Mouse (Mus musculus) mouse embryonic stem cell (cell line): ENCODE results near the gene Vps51.
"Not testable (repeated sequence)": the region's sequence is repeated elsewhere in the genome, so short reads cannot be mapped to it uniquely, and the experiment has no call there.

Source experiments
- in situ Hi-C, 2 experiments: fragments of 300-500 bp; cut with MboI; formaldehyde crosslinking; loops; 1 replicate in 1 of 2; 3 replicates in 1 of 2; pipeline ENCODE4 v1.14.3; 2019 to 2020; ENCODE audit warnings: low sequenced_read_pairs in 2 of 2, low pct_unique_long_range_greater_than_20kb in 1 of 2, mixed read lengths in 1 of 2; ENCODE audit not compliant: unreplicated experiment in 1 of 2

The Vps51 gene

DNA sequence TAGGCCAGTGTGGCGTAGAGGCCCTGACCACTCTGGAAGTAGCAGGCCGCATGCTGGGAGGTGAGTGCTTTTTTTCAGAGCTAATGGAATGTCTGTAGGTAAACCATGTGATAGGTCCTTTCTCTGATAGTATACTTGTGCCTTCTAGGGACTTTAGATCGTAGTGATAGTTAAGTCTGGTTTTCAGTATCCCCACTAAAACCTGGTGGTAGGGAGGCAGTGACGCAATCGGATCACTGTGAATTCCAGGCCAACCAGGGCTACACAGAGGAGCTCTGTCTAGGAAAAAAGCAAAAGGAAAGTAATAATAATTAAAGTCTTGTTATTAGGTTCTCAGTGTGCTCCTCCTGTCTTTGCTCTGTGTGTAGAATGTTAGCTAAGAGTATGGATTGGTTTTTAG lies 18.5 kb downstream of the Vps51 start:
- in situ Hi-C loops: no loop called here

DNA sequence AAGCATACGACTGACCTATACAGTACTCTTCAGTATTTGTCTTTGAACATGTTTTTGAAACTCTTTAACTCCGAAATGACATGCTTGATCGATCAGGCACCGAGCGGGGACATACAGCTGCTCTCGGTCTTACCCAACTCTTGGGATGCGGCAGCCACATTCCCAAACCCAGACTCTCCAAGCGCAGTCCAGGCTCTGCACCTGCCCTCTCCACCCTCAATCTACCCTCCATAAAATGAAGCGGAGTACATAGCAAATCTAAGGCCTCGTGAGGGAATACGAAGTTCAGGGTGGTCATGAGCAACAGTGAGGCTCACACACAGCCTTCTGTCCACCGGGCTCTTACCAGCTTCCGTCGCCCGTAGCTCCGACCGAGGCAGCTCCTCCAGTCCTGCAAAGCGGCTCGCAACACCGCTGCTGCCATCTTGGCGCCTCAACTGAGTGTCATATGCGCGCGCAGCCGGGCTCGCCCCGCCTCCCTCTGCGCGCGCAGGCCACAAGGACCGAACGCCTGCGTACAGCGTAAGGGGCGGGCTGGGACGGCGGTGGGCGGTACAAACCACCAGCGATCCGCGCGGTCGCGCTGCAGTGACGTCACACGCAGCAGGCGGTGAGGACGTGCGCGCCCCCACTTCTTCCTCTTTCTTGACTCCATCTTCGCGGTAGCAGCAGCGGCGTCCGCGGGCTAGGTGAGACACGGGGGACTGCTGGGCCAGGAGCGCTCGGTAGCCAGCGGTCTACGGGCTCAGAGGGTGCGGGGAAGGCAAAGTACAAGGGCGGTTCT lies 19.5 kb downstream of the Vps51 start, which contains the start of the genes Mrpl49 and Fau:
TSS of gene Mrpl49 (minus strand) at position 473 of the 784 bp plus-strand sequence.
TSS of gene Fau (plus strand) at position 532 of the 784 bp plus-strand sequence.
- in situ Hi-C loops: no loop called here

DNA sequence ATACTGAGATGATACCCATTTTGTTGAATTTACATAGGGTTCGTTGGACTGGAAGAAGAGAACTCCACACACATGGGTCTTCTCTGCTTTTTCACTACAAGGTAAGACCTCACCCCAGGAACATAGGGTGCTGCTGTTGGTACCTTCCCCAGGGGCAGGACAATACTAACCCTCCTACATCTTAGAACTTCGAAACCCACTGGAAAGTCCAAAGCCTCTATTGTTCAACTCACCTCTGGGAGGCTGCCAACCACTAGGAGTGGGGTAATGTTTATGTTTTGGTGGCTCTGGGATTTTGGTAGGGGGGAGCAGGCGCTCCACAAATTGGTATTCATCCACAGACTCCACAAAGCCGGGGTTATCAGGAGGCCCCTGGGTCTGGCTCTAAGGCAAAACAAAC lies 20.3 kb downstream of the Vps51 start:
- in situ Hi-C loops: no loop called here

DNA sequence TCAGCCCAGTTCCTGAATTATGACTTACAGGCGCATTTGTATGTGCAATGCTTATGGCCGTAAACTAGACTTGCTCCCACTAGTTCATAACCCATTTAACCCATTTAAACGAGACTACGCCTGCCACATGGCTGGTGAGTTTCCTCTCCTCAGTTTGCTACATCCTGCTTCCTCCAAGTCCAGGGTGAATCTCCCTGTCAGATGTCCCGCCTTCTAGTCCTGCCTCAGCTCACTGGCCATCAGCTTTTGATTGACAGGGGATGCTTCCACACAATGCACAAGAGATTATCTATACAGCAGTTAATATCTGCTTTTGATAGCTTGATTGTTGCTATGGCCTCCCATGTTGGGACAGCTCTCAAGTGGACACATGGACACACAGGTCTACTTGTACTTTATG lies 22.7 kb downstream of the Vps51 start:
- in situ Hi-C loops: no loop called here

DNA sequence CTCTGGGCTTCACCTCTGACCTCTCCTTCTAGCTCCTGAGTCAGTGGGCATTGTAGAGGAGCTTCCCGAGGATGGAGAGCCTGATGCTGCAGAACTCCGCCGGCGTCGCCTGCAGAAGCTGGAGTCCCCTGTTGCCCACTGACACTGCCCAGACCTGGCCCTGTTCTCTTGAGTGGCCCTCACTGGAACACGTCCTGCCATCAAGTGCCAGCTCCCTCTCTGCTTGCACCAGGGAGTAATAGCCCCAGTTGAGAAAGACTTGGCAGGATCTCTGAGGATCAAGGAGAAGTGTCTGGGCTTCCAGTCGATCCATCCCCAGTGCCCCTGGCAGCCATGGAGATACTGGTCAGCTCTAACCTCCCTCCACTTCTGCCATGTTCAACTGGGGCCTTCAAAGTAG lies 24.5 kb downstream of the Vps51 start:
- in situ Hi-C loops: no loop called here

DNA sequence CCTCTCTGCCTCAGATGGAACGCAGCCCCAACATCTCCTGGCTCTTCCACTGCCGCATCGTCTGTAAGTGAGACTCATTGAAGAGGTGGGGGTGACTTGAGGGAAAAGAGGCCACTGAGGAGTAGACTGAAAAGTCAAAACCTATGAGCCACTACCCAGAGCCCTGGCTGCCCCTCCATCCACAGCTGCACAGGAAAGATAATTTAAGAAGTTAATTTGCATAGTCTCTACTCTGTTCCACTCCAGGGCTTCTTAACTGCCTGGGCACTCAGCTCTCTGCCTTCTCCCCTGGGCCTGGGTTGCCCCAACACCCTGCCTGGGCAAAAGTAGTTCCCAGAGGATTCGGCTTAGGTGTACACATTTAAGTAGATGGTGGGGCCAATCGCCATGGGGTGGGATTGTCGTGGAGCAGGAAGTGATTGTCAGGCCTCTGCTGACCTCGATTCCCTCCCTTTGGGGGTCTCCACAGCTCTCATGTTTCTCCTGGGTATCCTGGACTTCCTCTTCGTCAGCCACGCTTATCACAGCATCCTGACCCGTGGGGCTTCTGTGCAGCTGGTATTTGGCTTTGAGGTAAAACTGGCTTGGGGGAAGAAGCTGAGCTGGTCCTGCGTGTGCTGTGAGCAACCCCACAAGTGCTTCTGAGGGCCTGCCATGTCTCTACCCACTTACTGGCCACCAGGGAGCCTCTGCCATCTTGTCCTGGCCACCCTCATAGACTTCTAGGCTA lies 28.2 kb downstream of the Vps51 start:
- in situ Hi-C loops: no loop called here

DNA sequence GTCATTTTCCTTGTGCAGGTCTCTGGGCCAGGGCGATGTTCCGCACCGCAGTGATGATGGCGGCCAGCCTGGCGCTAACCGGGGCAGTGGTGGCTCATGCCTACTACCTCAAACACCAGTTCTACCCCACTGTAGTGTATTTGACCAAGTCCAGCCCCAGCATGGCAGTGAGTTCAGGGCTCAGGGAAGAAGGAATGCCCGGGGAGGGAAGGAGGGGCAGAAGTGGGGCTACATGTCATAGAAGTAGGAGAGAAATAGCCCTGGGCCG lies 29.2 kb downstream of the Vps51 start:
- in situ Hi-C loops: no loop called here

DNA sequence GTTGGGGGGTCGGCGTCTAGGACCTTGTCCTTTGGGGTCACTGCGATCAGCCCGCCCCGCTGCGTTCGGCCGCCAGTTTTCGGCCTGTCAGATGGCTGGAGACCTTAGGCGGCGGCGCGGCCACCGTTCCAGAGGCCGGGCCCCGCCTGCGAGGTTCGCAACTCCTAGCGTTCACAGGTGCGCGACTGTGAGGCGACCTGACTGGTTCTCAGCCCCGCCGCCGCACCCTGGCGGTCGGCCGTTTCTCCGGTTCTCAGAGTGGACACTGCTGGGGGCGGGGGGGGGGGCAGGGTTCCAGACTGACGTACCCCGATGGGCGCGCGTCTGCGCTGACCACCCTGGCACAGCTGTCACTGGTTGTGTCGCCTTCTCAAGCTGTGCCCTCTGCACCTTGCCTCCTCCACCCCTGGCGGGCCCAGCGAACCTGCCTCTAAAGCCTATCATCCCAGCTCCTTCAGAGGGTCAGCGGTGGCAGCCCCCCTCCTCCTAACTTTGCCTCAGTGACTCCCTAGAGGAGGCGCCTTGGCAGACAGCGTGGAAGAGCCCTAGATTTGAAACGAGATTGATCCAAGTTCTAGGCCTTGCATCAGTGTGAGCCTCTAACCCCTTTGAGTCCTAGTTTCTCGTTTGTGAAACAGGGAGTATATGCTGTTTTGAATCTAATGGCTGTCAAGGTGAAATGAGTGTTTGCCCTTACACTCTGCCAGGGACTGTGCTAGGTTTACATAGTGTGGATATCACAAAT lies 29.7 kb downstream of the Vps51 start:
- in situ Hi-C loops: no loop called here

DNA sequence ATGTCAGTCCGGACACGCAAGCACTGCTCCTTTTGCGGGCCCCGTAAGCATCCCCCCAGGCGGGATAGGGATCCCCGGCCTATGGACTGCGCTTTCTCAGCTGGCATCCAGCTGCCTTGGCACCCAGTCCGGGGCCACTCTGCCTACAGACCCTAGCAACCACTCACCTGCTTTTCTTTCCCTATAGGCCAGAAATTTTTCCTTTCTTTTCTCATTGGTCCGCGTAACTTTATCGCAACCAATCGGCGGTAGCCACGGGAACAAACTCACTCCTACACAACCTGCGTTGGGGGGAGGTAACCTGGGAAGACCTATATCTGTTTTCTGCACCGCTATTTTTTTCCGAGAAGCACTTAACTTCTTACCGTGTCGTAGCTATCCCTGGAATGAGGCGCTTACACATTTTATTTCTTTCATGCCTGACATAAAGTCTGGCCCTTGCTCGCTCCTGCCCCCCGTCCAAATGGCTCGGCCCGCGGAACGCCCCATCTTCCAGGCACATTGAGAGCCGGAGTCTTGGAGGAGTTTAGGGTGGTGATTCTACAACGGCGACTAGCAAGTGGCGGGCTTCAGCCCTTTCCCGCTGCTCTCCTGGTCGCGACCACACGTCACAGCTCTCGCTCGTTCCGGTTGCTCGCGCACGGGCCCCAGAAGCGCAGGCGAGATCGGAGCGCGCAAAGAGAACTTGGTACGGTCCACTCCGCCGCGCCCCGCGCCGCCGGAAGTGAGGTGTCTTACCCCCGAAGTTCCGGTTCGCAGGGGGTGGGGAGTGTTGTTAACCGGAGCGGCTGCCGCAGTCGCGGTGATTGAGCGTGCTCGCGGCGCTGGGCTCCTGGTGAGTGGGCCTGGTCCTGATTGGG lies 30.5 kb downstream of the Vps51 start, which contains the start of gene Syvn1:
TSS of gene Syvn1 (plus strand) at position 283 of the 860 bp plus-strand sequence.
- in situ Hi-C loops: no loop called here

DNA sequence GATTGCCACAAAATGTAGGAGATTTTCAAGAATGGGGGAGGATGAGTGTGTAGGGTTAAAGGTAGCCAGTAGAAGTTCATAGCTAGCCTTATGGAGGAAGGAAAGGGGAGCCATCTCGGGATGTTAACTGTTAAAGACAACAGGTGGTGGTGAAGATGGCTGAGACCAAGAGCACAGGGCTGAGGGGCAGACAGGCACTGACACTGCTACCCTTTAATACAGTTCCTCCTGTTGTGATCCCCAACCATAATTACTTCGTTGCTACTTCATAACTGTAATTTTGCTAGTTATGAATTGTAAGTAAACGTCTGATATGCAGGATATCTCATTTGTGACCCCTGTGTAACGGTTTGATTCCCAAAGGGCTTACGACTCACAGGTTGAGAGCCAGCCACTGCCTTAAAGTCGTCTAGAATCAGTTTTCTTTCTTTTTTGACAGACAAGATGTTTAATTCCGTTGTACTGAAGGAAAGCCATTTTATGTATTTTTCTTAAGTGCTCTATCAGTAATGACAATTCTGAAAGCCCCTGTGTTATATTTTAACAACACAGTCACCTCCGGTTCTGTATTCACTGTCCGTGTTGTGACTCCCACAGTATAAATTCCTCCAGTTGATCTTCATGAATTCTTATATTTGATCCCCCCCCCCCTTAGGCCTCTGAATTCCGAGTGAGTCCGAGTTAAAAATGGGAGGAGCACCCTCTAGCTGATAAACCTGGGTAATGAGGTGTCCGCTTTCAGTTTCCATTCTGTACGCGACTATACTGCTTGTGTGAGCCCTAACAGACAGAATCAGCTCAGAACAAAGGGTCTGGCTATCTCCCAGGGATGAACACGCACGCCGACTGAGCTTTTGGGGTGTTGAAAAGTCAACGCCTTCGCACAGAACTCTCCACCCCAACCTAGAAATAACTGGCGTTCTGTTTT lies 31.4 kb downstream of the Vps51 start:
- in situ Hi-C loops: no loop called here

DNA sequence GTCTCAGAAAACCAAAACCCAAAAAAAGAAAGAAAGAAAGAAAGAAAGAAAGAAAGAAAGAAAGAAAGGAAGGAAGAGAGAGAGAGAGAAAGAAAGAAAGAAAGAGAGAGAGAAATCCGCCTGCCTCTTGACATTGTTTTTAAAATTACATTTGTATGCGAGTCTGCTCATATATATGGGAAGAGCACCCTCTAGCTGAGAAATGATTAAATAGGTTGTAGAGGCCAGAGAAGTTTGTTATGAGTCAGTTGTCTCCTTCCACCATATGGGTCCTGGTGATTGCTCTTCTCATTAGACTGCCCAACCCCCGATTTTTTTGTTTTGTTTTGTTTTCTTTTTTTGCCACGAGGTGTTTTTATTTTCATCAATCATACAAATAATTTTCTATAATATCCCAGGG lies 32.9 kb downstream of the Vps51 start:
- in situ Hi-C loops: not testable (repeated sequence)

DNA sequence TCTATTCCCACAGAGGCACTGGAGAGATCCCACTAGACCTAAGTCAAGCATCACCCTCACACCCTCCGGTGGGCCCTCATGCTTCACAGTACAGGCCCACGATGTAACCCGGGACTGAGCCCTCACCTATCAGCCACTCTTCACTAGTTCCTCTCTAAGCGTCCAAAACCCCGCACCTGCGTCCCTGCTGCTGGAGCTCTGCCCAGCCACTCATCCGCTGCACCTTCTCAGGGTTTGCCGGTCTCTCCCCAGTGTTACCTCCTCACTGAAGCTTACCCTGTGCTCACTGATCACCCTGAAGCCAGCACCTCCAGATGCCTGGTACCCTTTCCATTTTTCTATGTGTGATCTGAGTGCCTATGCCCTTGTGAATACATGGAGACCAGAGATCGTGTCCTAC lies 34.7 kb downstream of the Vps51 start:
- in situ Hi-C loops: no loop called here

DNA sequence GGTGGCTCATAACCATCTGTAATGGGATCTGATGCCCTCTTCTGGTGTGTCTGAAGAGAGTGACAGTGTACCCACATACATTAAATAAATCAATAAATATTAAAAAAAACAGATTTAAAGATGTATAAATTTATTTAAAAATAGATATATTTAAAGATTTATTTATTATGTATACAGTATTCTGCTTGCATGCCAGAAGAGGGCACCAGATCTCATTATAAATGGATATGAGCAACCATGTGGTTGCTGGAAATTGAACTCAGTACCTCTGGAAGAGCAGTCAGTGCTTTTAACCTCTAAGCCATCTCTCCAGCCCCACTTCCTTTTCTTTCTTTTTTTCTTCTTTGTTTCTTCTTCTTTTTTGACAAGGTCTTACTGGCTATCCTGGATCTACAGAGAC lies 37.0 kb downstream of the Vps51 start:
- in situ Hi-C loops: no loop called here

DNA sequence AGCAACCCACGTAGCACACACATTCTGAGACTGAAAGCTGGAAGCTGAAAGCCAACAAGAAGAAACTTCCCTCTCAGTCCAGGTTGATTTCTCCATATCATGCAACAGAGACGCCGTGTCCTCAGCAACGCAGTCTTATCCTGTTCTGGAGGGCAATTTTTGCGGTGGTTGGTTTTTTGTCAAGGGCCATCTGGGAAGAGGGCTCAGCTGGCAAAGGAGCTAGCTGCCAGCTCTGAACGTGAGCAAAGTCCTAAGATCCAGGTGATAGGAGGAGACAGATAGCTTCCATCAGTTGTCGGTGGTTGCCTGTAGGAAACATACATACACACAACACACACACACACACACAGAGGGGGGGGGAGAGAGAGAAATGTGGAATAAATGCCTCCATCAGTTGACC lies 38.7 kb downstream of the Vps51 start:
- in situ Hi-C loops: loop anchor here in 1 of 2 experiments (5.0 kb wide), 1 partner anchor 89 kb away; the partner anchor contains the start of gene Snx15

DNA sequence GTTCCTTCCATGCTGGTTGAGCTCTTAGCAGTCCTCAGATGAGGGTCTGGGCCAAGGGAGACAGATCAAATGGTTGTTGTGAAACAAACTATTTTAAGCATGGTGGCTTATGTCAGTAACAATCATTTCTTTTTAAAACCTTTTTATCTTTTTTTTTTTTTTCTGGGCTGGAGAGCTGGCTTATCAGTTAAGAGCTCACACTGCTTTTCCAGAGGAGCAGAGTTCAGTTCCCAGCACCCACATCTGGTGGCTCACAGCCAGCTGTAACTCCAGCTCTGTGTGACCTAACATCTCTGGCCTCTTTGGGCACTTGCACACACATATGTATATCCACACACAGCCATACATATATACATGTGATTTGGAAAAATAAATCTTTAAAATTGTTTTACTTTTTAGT lies 39.3 kb downstream of the Vps51 start:
- in situ Hi-C loops: loop anchor here in 1 of 2 experiments (5.0 kb wide), 1 partner anchor 90 kb away; the partner anchor contains the start of gene Snx15

DNA sequence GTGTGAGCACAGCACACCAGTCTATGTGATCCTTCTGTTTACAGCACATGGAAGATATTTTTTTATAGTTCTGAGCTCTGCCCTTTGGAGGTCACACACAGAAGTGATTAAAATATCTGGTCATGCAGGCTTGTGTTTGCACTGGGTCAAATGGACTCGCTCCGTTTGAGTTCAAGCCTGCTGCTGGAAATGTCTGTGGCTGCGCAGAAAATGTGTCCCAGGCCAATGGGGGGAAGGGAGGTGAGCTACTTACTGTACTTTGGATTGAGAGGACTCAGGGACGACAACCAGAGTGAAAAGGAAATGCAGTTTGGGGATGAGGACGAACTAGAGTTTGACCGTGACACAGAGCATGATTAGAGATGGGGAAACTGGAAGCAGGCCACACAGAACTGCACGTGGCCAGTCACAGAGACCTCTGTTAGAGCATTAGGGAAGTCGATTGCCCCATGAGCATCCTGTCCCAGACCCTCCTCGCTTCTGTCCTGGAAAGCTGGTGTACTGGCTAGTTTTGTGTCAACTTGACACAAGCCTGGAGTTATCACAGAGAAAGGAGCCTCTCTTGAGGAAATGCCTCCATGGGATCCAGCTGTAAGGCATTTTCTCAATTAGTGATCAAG lies 41.0 kb downstream of the Vps51 start:
- in situ Hi-C loops: loop anchor here in 1 of 2 experiments (5.0 kb wide), 1 partner anchor 91 kb away; the partner anchor contains the start of gene Snx15
